Mouse (Mus musculus): Measurements from ENCODE around the gene Esr2.

- TF ChIP-seq CTCF (IDR thresholded peaks at IDR 0.05; ENCODE audit: low read depth, low read length) (no peak), EP300 (IDR thresholded peaks at IDR 0.05; ENCODE audit: insufficient read depth, low read depth, low read length) (no peak), POLR2A (IDR thresholded peaks at IDR 0.05; ENCODE audit: insufficient read depth, low read length) (no peak)
Observed at GRCm38 (mm10) chr12:76136701-76137100, 40.4 kb downstream of the Esr2 start.

Measured in ES-Bruce4 (cell line).